Mouse (Mus musculus) myocyte (in vitro differentiated cells): Measurements from ENCODE around the gene Ndufa6.

ENCODE experiments used
- E2F4 ChIP-seq: IDR thresholded peaks from one replicate; pipeline ENCODE4 v1.6.1; 2011; ENCODE audit warnings: mild to moderate bottlenecking, control low read depth, moderate library complexity; ENCODE audit not compliant: insufficient read depth
- MAX ChIP-seq: IDR thresholded peaks from one replicate; pipeline ENCODE4 v1.6.1; 2011; ENCODE audit warnings: low read depth, mild to moderate bottlenecking, control low read depth
- POLR2A ChIP-seq: IDR thresholded peaks from one replicate; pipeline ENCODE4 v1.6.1; 2011; ENCODE audit warnings: low read depth, mild to moderate bottlenecking, control low read depth, moderate library complexity; ENCODE audit not compliant: insufficient read length
- POLR2AphosphoS2 ChIP-seq: IDR thresholded peaks from one replicate; pipeline ENCODE4 v1.6.1; 2011; ENCODE audit warnings: low read depth, control low read depth; ENCODE audit not compliant: insufficient read length
- SRF ChIP-seq: IDR thresholded peaks from one replicate; pipeline ENCODE4 v1.6.1; 2011; ENCODE audit warnings: low read depth; ENCODE audit not compliant: control insufficient read depth, insufficient read length
- TCF12 ChIP-seq: IDR thresholded peaks from one replicate; pipeline ENCODE4 v1.6.1; 2011; ENCODE audit warnings: mild to moderate bottlenecking, control low read depth; ENCODE audit not compliant: poor library complexity, insufficient read depth, severe bottlenecking
- USF1 ChIP-seq: IDR thresholded peaks from one replicate; pipeline ENCODE4 v1.6.1; 2011; ENCODE audit warnings: low read depth, mild to moderate bottlenecking, control low read depth, moderate library complexity

DNA sequence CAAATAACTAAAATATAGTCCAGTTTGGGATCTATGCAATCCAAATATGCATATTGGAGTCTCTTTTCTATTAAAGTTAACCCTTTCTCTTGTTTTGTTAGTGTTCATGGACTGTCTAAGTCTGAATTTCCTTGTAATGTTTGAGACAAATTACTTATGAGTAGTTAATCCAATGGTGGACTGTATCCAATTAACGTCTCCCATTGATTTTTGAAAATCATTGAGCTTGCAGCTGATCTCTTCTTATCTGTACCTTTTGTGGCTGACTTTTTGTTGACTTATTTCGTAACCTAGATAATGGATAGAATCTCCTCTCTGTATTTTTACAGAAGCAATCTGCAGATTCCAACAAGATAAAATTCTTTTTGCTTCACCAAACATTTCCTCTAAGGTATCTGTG is 28.3 kb upstream of the Ndufa6 start:
- TF ChIP-seq POLR2A (no peak), E2F4 (no peak), MAX (no peak), TCF12 (no peak), SRF (no peak), USF1 (no peak), POLR2AphosphoS2 (no peak)
